Mouse (Mus musculus) layer of hippocampus, adult 8-10 months (tissue): ENCODE data around the gene Lect2. TPM values are rescaled to one million over a fixed set of nuclear protein-coding genes. Genes with fewer than 3 reads are reported as not detected.

Source experiments
- DNase-seq, 2 experiments: peaks; one replicate each; pipeline ENCODE4 v3.0.0; 2022; ENCODE audit warnings: low spot score in 2 of 2
- total RNA-seq, 4 experiments: library from RNA; stranded (reverse); gene quantifications; 2 replicates each; pipeline ENCODE4 v1.2.4; 2022

Lect2 gene
- total RNA-seq: not detected

GRCm38 (mm10) chr13:56548401-56548800 lies at the start of gene Lect2:
Gene Lect2, minus strand, starts transcription at chr13:56548502.
- no peak for DNase-seq

GRCm38 (mm10) chr13:56597296-56597695 lies 49.0 kb upstream of the Lect2 start:
- DNase-seq: no peak

DNA sequence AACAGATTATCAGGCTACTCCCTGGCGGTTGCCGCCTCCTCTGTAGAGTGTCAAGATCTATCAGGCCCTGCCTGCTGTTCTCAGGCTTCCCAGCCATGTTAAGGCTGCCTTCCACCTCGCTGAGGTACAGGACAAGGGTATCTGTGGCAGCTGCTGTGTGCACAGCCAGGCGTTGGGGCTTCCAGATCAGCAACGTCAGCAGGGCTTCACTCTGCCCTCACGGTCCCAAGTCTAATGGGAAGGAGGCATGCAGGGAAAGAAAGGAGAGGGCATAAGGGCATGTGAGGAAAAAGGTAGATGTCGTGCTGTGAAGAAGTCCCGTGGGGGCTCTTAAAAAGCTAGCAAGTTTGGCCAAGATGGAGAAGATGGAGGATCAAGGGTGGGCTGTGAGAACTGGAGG lies 46.9 kb upstream of the Lect2 start:
- DNase-seq: no peak

- DNase-seq: no peak
Measured at GRCm38 (mm10) chr13:56593961-56594391, 45.7 kb upstream of the Lect2 start.

DNA sequence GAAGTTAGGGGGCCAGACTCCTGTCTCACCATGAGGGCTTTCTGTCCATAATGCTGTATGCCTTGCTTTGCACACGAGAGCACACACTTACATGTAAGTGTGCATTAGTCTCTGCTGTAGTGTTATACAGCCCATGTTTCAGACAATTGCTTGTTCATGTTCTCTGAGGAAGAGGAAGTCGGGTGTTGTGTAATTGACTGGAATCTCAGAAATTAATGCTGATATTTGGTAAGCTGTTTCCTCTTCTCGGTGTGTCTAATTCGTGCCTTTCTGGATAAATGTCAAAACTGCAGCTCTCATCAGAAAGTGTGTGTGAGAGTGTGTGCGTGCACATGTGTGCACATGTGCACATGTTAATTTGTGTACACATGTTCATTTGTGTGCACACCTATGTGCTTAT lies 44.9 kb upstream of the Lect2 start:
- no peak for DNase-seq

DNA sequence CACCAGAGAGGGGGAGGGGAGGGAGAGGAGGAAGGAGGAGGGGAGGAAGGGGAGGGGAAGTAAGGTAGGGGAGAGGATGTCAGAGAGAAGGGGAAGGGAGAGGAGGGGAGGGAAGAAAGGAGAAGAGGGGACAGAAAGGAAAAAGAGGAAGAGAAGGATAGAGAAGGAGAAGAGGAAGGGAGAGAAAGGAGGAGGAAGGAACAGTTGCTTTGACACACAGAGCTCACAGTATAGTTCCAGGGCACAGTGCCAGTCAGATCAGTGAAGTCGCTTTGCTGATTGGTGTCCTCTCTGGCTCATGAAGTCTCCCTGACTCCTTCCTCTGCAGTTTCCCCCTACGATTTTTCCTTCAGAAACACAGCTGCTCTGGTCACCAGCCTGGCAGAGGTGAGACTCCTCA lies 43.6 kb upstream of the Lect2 start:
- DNase-seq: no peak

DNA sequence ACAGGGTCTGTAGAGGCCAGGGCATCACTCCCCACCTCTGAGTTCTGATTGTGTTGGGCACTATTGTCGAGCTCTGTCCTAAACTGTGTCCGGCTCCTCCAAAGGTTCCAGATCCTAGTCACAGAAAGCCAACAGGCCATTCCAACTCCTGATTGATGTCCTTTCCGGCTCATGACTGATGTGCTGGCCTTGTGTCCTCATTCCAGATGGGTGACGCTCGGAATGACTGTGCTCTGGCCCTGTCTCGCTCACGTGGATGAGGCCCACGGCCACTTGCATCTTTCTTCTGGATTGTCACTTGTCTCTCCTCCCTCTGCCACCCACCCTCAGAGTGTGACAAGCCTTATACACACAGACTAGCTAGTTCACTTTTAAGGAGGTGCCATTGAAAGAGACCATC lies 42.9 kb upstream of the Lect2 start:
- DNase-seq: no peak

DNA sequence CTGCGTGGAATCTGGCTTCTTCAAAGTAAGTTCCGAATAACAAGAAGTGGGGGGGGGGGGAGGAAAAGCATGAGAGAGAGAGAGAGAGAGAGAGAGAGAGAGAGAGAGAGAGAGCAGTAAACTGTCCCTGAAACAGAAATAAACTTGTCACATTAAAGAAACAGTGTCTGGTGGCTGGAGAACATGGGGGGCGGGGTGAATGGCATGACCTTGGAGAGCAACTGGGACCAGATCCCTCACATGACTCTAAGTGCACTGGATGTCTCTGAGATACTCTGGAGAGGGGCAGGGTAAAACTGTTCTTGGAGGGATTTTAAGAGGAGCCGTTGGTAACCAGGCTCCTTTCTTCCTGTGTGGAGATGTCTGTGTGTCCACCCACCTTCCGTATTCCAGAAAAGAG lies 41.9 kb upstream of the Lect2 start:
- DNase-seq: no peak

DNA sequence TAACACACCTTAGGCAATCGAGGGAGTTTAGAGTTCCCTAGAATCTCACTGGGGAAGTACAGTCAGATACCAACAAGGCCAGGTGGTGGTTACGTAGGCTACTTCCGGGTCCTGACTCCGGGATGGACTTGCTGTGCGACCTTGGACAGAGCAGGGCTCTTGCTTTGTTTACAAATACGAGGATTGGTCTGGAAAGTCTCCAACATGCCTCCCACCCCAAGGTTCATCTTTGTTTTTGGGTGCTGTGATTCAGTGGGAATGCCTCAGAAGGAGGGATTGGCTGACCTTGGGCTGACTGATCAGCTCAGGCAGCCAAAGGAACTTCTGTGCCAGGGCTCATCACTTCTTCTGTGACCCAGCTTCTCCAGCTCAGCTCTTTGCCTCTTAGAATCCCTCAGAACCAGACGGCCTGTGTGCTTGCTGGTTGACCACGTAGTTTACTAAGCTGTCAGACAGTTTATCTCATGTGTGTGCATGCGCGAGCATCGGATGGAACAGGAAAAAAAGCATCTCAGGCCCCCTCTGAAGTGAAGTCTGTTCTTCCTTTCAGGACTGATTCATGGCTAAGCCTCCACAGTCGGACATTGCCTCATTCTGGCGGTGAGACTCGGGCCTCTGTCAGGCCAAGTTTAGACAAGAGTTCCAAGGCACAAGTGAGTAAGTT lies 40.3 kb upstream of the Lect2 start:
- DNase-seq: no peak

GRCm38 (mm10) chr13:56586046-56586445 lies 37.7 kb upstream of the Lect2 start:
- no peak for DNase-seq

GRCm38 (mm10) chr13:56582720-56583119 lies 34.4 kb upstream of the Lect2 start:
- no peak for DNase-seq

- peak; percentile 44 to 48 for DNase-seq
Measured at GRCm38 (mm10) chr13:56581961-56582434, 33.7 kb upstream of the Lect2 start.

GRCm38 (mm10) chr13:56581512-56581911 lies 33.2 kb upstream of the Lect2 start:
- no peak for DNase-seq

GRCm38 (mm10) chr13:56580450-56580849 lies 32.1 kb upstream of the Lect2 start:
- DNase-seq: no peak

DNA sequence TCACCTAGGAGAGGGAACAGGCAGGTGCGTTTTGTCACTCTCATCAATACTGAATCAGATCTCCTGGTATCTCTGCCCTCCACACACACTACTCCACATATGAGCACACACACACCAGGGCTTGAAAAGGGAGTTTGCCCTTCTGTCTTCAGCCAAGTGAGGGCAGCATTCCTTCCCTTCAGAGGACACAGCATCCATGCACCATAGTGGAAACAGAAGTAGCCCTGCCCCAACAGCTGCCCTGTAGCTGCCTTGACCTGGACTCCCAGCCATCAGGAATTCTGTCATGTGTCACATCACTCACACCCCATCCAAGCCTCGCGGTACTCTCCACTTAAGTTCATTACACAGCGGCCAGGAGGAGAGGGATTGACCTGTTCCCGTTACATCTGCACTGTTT lies 29.8 kb upstream of the Lect2 start:
- no peak for DNase-seq

DNA sequence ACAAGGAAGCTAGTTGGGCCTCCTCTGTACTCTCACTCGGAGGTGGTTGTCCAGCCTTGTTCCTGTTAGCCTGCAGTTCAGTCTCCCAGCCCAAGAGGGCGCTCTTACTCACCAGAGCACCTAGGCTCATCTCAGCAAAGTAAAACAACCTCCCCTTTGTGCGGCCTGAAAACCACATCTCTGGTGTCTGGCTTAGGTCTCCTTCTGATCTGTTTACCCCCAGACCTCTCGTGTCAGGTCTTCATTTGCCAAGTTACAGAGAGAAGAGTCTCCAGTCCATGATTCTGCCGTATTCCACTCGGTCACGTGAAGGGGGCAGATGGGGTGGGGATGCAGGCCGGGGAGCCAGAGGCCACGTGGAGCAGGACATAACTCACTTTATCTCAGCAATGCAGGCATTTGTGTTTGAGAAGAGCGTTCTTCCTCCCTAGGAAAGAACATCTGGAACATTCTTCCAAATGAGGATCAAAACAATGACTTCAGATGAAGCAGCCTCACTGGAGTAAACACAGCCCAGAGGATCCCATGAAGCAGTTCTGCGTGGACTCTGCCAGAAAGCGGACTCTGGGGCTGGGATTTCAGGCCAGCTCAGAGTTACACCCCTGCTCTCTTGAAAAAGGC lies 27.5 kb upstream of the Lect2 start:
- peak; percentile 38 to 78 for DNase-seq

GRCm38 (mm10) chr13:56575074-56575473 lies 26.8 kb upstream of the Lect2 start:
- no peak for DNase-seq

- no peak for DNase-seq
Measured at GRCm38 (mm10) chr13:56571645-56572044, 23.3 kb upstream of the Lect2 start.

GRCm38 (mm10) chr13:56566336-56566735 lies 18.0 kb upstream of the Lect2 start:
- no peak for DNase-seq

- peak in 1 of 2 experiments; percentile 36 for DNase-seq
Measured at GRCm38 (mm10) chr13:56563075-56563474, 14.8 kb upstream of the Lect2 start.

- DNase-seq: no peak
Measured at GRCm38 (mm10) chr13:56561129-56561528, 12.8 kb upstream of the Lect2 start.

DNA sequence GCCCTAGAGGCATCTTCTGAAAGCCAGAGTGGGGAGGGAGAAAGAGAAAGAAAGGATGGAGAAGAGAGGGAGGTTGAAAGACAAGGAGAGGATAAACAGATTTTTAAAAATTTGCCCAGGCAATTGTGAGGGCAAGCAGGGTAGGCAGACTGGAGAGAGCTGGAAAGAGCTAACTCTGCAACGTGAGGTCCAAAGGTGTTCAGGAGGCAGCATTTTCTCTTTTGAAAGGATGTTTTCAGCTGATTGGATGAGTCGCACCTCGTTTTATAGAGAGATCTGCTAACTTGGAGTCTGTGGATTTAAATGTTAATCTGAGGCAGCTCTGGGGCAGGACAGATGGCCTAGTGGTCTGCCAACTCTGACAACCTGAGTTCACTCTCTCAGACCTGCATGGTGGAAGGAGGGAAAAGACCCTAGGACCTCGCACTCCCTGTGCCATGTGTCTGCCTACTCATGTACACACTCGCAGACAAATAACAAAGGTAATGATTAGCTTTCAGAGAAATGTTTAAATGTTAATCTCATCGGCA lies 11.6 kb upstream of the Lect2 start:
- DNase-seq: no peak

GRCm38 (mm10) chr13:56558811-56559210 lies 10.5 kb upstream of the Lect2 start:
- no peak for DNase-seq
